12 mouse cellular contexts compared by ENCODE assay signal in the genomic region with DNA sequence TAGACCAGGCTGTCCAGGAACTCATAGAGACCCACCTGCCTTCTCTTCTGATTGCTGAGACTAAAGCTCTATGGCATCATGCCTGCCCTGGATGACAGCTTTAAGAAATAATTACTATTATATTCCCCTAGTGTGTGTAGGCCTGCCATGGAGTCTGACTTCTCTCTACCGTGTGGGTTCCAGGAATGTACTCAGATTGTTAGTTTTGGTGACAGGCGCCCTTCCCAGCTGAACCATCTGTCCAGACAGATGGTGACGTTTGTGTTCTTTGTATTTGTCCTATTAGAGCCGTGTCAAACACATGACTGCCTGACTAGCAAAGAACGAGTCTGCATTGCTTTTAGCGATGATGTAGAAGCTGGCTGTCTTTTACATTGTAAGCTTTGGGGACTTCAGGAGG. TPM values are rescaled to one million over a fixed set of nuclear protein-coding genes. Genes with fewer than 3 reads are reported as not detected.
A peak's percentile ranks its signal among the peaks of the same experiment; 100 is the strongest.
DNase-seq lines count a peak whose midpoint lies in the region; ATAC-seq and TF ChIP-seq lines count a peak whose summit lies in the region.
"Had no signal": no experiment of that assay in that cellular context is flagged by ENCODE, and none has a peak within 500 bp of the region (broad histone marks: within the 10 kb centered on the region; RNA-seq: fewer than 3 reads in every experiment).

No protein-coding gene starts in this region.

- peaks cover 11% of the 10 kb centered on the region; the same call in 1 of the 2 replicates for H3K4me1 ChIP-seq in hindbrain, embryonic 10.5 days (replicated peaks)
- 0 out of 2 replicates have a peak, but pooled peaks cover 4% of the 10 kb centered on the region for H3K4me1 ChIP-seq in hindbrain, embryonic 14.5 days (replicated peaks; ENCODE audit: control insufficient read depth, insufficient read depth, low read length)
- no peaks in the 10 kb centered on the region for H3K4me1 ChIP-seq in midbrain, postnatal 0 days (ENCODE audit: insufficient read depth, low read length)
- no peaks in the 10 kb centered on the region for H3K4me1 ChIP-seq in intestine, postnatal 0 days (replicated peaks; ENCODE audit: control insufficient read depth, insufficient read depth, low read length)
- H3K4me1 ChIP-seq: liver, embryonic 15.5 days had no signal

- no peak overlapping the region for H3K9ac ChIP-seq in hindbrain, embryonic 14.5 days
- H3K9ac ChIP-seq in midbrain, postnatal 0 days (replicated peaks; ENCODE audit: low read length, poor library complexity, severe bottlenecking): no peak overlapping the region
- H3K9ac ChIP-seq in intestine, postnatal 0 days (ENCODE audit: low read depth, low read length): no peak overlapping the region
- H3K9ac ChIP-seq: liver, embryonic 15.5 days had no signal

- no peak for ATAC-seq in hindbrain, embryonic 14.5 days (ENCODE audit: low FRiP score)
- ATAC-seq in midbrain, postnatal 0 days (ENCODE audit: low FRiP score): no peak
- no peak for ATAC-seq in activated CD4-positive, CD25-positive, alpha-beta regulatory T cell, adult 4 months
- ATAC-seq in intestine, postnatal 0 days: no peak
- no peak for ATAC-seq in megakaryocyte, adult 5-6 weeks (ENCODE audit: poor library complexity, severe bottlenecking)
- ATAC-seq: CD4-positive, CD25-positive, alpha-beta regulatory T cell, adult 4 months; intestine, embryonic 16.5 days had no signal

- H3K27ac ChIP-seq in hindbrain, embryonic 10.5 days: peak overlapping the region; percentile 69; the same call in 1 of the 2 replicates
- H3K27ac ChIP-seq in hindbrain, embryonic 14.5 days: no peak overlapping the region
- no peak overlapping the region for H3K27ac ChIP-seq in midbrain, postnatal 0 days (ENCODE audit: low read depth, low read length)
- no peak overlapping the region for H3K27ac ChIP-seq in intestine, postnatal 0 days (ENCODE audit: low read depth, low read length)
- H3K27ac ChIP-seq: liver, embryonic 15.5 days had no signal

- no peak for DNase-seq in hindbrain, embryonic 10.5 days (ENCODE audit: low spot score)
- DNase-seq in hindbrain, embryonic 14.5 days (ENCODE audit: low spot score): no peak
- peak; percentile 62 to 81 for DNase-seq in cerebellum, postnatal 14 days
- DNase-seq in layer of hippocampus, adult 11-12 months (ENCODE audit: low spot score): peak; percentile 80
- DNase-seq in midbrain, postnatal 0 days (ENCODE audit: low spot score): peak; percentile 68
- DNase-seq: heart, adult 18-20 months had no signal

- no peaks in the 10 kb centered on the region for H3K27me3 ChIP-seq in hindbrain, embryonic 10.5 days (ENCODE audit: insufficient read depth, poor library complexity, severe bottlenecking)
- H3K27me3 ChIP-seq in hindbrain, embryonic 14.5 days (ENCODE audit: control insufficient read depth, insufficient read depth, low read length): no peaks in the 10 kb centered on the region
- H3K27me3 ChIP-seq in midbrain, postnatal 0 days (ENCODE audit: insufficient read depth, low read length): no peaks in the 10 kb centered on the region
- H3K27me3 ChIP-seq in intestine, postnatal 0 days (replicated peaks; ENCODE audit: control insufficient read depth, insufficient read depth, low read length): no peaks in the 10 kb centered on the region
- H3K27me3 ChIP-seq: liver, embryonic 15.5 days had no signal

- H3K36me3 ChIP-seq in hindbrain, embryonic 10.5 days: peaks cover 68% of the 10 kb centered on the region
- peaks cover 64% of the 10 kb centered on the region for H3K36me3 ChIP-seq in hindbrain, embryonic 14.5 days (replicated peaks; ENCODE audit: control insufficient read depth, insufficient read depth)
- peaks cover 57% of the 10 kb centered on the region for H3K36me3 ChIP-seq in midbrain, postnatal 0 days (ENCODE audit: insufficient read depth, low read length)
- H3K36me3 ChIP-seq in intestine, postnatal 0 days (ENCODE audit: control insufficient read depth, insufficient read depth): peaks cover 75% of the 10 kb centered on the region

- whole genome bisulfite sequencing in hindbrain, embryonic 10.5 days: 69% methylated on average over 6 of the region's 6 CpGs
- 27% methylated on average over 6 of the region's 6 CpGs for WGBS in hindbrain, embryonic 14.5 days
- WGBS in midbrain, postnatal 0 days: 48% methylated on average over 6 of the region's 6 CpGs
- WGBS in intestine, postnatal 0 days: 76% methylated on average over 6 of the region's 6 CpGs

- no peaks in the 10 kb centered on the region for H3K9me3 ChIP-seq in hindbrain, embryonic 10.5 days
- no peaks in the 10 kb centered on the region for H3K9me3 ChIP-seq in hindbrain, embryonic 14.5 days (ENCODE audit: control insufficient read depth, low read length)
- H3K9me3 ChIP-seq in midbrain, postnatal 0 days (ENCODE audit: low read length): no peaks in the 10 kb centered on the region
- H3K9me3 ChIP-seq in intestine, postnatal 0 days (ENCODE audit: control insufficient read depth): no peaks in the 10 kb centered on the region
- H3K9me3 ChIP-seq: liver, embryonic 15.5 days had no signal

- TF ChIP-seq CTCF in midbrain, postnatal 0 days (IDR thresholded peaks at IDR 0.05): no peak
- no peak for TF ChIP-seq CTCF in intestine, postnatal 0 days (IDR thresholded peaks at IDR 0.05; ENCODE audit: low read depth)

- no peak overlapping the region for H3K4me3 ChIP-seq in hindbrain, embryonic 10.5 days
- H3K4me3 ChIP-seq in hindbrain, embryonic 14.5 days (replicated peaks; ENCODE audit: low read length): no peak overlapping the region
- no peak overlapping the region for H3K4me3 ChIP-seq in midbrain, postnatal 0 days (ENCODE audit: low read depth, low read length)
- H3K4me3 ChIP-seq in intestine, postnatal 0 days (ENCODE audit: low read depth, low read length): no peak overlapping the region
- H3K4me3 ChIP-seq: liver, embryonic 15.5 days had no signal

- no peak overlapping the region for H3K4me2 ChIP-seq in hindbrain, embryonic 14.5 days (replicated peaks)
- no peak overlapping the region for H3K4me2 ChIP-seq in midbrain, postnatal 0 days (ENCODE audit: low read depth, low read length, poor library complexity, severe bottlenecking)
- no peak overlapping the region for H3K4me2 ChIP-seq in intestine, postnatal 0 days (replicated peaks; ENCODE audit: low read depth)
- H3K4me2 ChIP-seq: liver, embryonic 15.5 days had no signal

RNA-seq across cellular contexts. Expression of a gene that starts 38.5 kb away (rescaled TPM):
- polyA plus RNA-seq in hindbrain, embryonic 10.5 days (2016; fragmentation: Nextera tagmentation; extraction: Ambion mirVana): 67.1 and 78.8 TPM in 2 replicates
- polyA plus RNA-seq in hindbrain, embryonic 14.5 days (2014; fragmentation: Nextera tagmentation; extraction: Ambion mirVana): 93.9 and 101 TPM in 2 replicates
- total RNA-seq in midbrain, postnatal 0 days (2014; rRNA removed): 105 and 114 TPM in 2 replicates
- polyA plus RNA-seq in midbrain, postnatal 0 days (2015; fragmentation: Nextera tagmentation; extraction: Ambion mirVana): 89.4 and 93.2 TPM in 2 replicates
- polyA plus RNA-seq in activated CD4-positive, CD25-positive, alpha-beta regulatory T cell, adult 4 months (2017; shearing (Covaris generic)): 10 to 100 TPM; 54.5 to 62.0 TPM
- 55.3 and 57.8 TPM in 2 replicates for polyA plus RNA-seq in intestine, postnatal 0 days (2015; fragmentation: Nextera tagmentation; extraction: Ambion mirVana)
- total RNA-seq in megakaryocyte, adult 5-6 weeks (2015): 40.4 and 51.6 TPM in 2 replicates
- total RNA-seq in megakaryocyte, adult 5-6 weeks (2017): 49.5 and 49.7 TPM in 2 replicates

Comparison
In these comparisons a context has a peak if more than half of its experiments do, and no peak if none do; other contexts are left out.
1. DNase-seq: peak in cerebellum, postnatal 14 days (2 of 2), layer of hippocampus, adult 11-12 months (single experiment) and midbrain, postnatal 0 days (single experiment); none in hindbrain, embryonic 10.5 days (single experiment) and hindbrain, embryonic 14.5 days (single experiment).